Mouse (Mus musculus) bone marrow macrophage, adult 2 months (primary cell): ENCODE measurements around the gene E030018B13Rik. TPM values are rescaled to one million over a fixed set of nuclear protein-coding genes. Genes with fewer than 3 reads are reported as not detected.

Experiments
- H3K27ac ChIP-seq: 2 replicates; pipeline ENCODE4 v1.5.1; 2012; ENCODE audit warnings: low read depth, low read length; ENCODE audit not compliant: insufficient read depth
- H3K4me1 ChIP-seq: 2 replicates; pipeline ENCODE4 v1.6.1; 2012; ENCODE audit warnings: low read length; ENCODE audit not compliant: control insufficient read depth, insufficient read depth
- H3K4me3 ChIP-seq: 2 replicates; pipeline ENCODE4 v1.5.1; 2012; ENCODE audit warnings: mild to moderate bottlenecking, low read length, moderate library complexity; ENCODE audit not compliant: insufficient read depth
- CTCF ChIP-seq: IDR thresholded peaks from 2 replicates; pipeline ENCODE4 v1.5.1; 2012; ENCODE audit warnings: low read depth, mild to moderate bottlenecking, low read length, moderate library complexity
- POLR2A ChIP-seq: IDR thresholded peaks from 2 replicates; pipeline ENCODE4 v1.6.1; 2012; ENCODE audit warnings: mild to moderate bottlenecking, low read depth, low read length, borderline replicate concordance
- polyA plus RNA-seq: library from polyadenylated mRNA; stranded (reverse); fragments of >200 nt; gene quantifications from 2 replicates; pipeline ENCODE4 v1.2.4, GENCODE M21; 2012; ENCODE audit not compliant: missing spikeins, insufficient read depth, insufficient read length

E030018B13Rik gene
- polyA plus RNA-seq, 1 experiment = not detected

- Histone ChIP-seq H3K27ac (peak overlapping the region; percentile 92), H3K4me3 (peak overlapping the region; percentile 60), H3K4me1 (peaks cover 73% of the 10 kb centered on the region)
- TF ChIP-seq CTCF = no peak
- no peak for TF ChIP-seq POLR2A
These were observed 11.5 kb upstream of the E030018B13Rik start for GRCm38 (mm10) chr7:63905190-63905589.

GRCm38 (mm10) chr7:63905642-63906041, 11.0 kb upstream of the E030018B13Rik start:
- peaks cover 78% of the 10 kb centered on the region for H3K4me1 ChIP-seq
- TF ChIP-seq POLR2A = no peak
- TF ChIP-seq CTCF = no peak
- peak overlapping the region; percentile 60 for H3K4me3 ChIP-seq

GRCm38 (mm10) chr7:63907778-63908495, 8.7 kb upstream of the E030018B13Rik start:
- TF ChIP-seq POLR2A = no peak
- TF ChIP-seq CTCF = no peak
- Histone ChIP-seq H3K27ac (peak overlapping the region; percentile 96), H3K4me3 (peak overlapping the region; percentile 32; the same call in 1 of the 2 replicates), H3K4me1 (peaks cover 74% of the 10 kb centered on the region)

More at GRCm38 (mm10) chr7:63905642-63906041, 11.0 kb upstream of the E030018B13Rik start:
- peak overlapping the region; percentile 92 for H3K27ac ChIP-seq

GRCm38 (mm10) chr7:63908496-63909285, 8.0 kb upstream of the E030018B13Rik start:
- H3K4me1 ChIP-seq = peaks cover 74% of the 10 kb centered on the region
- peak overlapping the region; percentile 96 for H3K27ac ChIP-seq
- TF ChIP-seq CTCF = no peak
- TF ChIP-seq POLR2A = no peak
- H3K4me3 ChIP-seq = peak overlapping the region; percentile 32

DNA sequence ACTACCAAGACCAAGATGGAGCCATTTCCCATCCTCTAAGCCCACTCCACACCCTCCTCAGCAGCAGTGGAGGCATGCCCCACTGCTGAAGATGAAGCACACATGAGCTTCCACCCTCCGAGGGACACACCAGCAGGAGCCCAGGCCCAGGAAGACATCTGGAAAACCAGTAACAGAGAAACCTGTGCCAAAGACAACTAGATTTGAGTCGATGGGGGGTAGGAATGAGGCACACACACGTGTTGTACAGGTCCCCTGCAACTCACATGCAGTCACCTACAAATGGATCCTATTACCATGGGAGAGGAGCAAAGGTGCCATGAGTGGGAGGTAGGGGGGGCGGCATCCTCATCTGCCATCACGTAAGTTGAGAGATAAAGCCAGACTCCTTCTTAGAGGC, 6.4 kb upstream of the E030018B13Rik start:
- Histone ChIP-seq H3K27ac (peak overlapping the region; percentile 96), H3K4me3 (peak overlapping the region; percentile 18; the same call in 1 of the 2 replicates), H3K4me1 (peaks cover 74% of the 10 kb centered on the region)
- TF ChIP-seq CTCF (no peak), POLR2A (no peak)

DNA sequence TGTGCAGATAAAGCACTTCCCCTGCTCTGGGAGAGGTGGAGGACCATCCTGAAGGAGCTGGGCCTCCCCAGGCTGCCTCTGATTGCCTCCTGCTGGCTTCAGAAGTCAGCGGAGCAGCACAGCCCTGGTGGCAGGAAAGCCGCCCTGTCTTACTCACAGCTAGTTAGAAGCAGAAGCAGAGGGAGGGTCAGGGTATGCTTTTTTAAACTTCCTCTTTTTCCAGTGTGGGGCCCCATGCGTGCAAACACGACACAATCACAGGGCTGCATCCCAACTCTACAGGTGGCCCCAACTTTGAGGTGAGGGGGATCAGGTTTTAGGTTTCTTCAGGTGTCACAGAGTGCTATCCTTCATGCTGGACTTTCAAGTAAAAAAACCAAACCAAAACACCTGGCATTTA, 5.7 kb upstream of the E030018B13Rik start:
- Histone ChIP-seq H3K27ac (peak overlapping the region; percentile 96), H3K4me1 (peaks cover 79% of the 10 kb centered on the region), H3K4me3 (no peak overlapping the region)
- no peak for TF ChIP-seq POLR2A
- TF ChIP-seq CTCF = 0 out of 2 replicates have a peak, but pooled peaks have one; percentile 2

GRCm38 (mm10) chr7:63911383-63912233, 5.0 kb upstream of the E030018B13Rik start:
- no peak for TF ChIP-seq CTCF
- no peak for TF ChIP-seq POLR2A
- Histone ChIP-seq H3K27ac (peak overlapping the region; percentile 96), H3K4me3 (peak overlapping the region; percentile 41), H3K4me1 (peaks cover 79% of the 10 kb centered on the region)

- peaks cover 82% of the 10 kb centered on the region for H3K4me1 ChIP-seq
- peak overlapping the region; percentile 96 for H3K27ac ChIP-seq
- peak overlapping the region; percentile 41 for H3K4me3 ChIP-seq
- no peak for TF ChIP-seq CTCF
- TF ChIP-seq POLR2A = no peak
These were observed 4.3 kb upstream of the E030018B13Rik start for GRCm38 (mm10) chr7:63912234-63912810.
